Mouse (Mus musculus) right cerebral cortex, adult 2 months (tissue): ENCODE data around the gene Rb1.

Source experiments
- DNase-seq, 2 experiments: peaks; one replicate each; pipeline ENCODE4 v3.0.0; 2021 to 2022; ENCODE audit warnings: low spot score in 2 of 2

Gene Rb1

DNA sequence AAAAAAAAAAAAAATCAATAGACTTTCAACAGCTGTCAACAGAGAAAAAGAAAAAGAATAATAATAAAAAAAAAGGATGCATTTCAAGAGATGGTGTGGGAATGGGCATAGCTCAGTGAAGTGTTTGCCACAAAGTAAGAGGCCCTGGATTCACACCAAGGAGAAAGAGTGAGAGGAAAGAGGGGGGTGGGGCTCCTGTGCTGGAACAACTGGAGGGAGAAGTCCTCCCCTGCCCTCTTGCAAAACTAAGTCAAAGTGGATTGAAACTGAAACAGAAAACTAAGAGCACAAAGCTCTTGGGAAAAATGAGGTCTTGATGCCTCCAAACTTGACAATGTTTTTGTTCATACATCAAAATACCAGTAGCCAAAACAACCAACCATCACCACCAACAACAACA is 116.4 kb downstream of the Rb1 start:
- no peak for DNase-seq

DNA sequence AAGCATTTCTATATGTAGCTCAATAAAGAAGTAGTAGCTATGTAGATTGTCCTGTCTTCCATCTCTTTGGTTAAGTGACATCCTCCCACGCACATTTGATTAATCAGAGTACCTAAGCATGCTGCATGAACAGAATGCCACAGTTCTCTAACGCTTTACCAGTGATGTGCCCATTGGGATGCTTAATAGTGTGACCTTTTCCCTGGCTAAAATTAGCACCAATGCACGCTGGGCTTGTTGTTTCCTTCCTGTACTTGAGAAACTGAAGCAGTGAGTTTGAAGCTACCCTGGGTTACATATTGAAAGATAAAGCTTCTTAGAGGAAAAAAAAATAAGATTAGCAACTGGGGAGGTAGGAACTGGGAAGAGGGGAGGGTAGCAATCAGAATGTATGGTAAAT is 121.6 kb downstream of the Rb1 start:
- DNase-seq: no peak

DNA sequence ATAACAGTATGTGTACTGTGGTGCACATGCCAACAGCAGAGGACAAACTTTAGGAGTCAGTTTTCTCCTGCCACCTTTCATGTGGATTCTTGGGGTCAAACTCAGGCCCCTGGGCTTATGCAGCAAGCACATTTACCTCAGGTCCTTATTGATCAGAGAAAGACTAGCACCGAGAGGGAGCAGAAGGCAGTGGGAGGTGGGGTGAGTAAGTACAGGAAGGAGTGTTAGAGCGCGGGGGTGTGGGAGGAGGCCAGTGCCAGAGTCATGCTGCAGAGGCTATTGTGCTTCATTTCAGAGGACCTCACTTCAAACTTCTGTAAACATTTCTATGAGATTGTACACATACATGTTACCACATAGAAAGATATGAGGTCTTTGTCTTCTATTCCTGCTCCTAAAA is 124.2 kb downstream of the Rb1 start:
- DNase-seq: no peak

DNA sequence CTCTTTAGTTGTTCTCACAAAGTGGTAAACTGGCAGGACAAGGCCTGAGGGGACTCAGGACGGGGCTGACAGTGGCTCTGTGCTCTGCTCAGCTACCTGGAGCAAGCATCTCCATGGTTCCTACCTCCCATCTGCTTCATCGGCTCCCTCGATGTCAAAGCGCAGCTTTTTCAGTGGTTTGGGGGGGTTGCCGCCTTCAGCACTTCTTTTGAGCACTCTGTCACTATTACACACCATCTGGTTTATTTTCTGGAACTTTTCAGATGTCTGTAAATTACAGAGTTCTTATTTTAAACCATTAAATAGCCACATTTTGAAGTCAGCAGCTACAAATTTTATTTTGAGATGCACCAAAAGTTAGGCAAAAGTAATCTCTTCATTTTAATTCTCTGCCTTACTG is 126.6 kb downstream of the Rb1 start:
- DNase-seq: peak; percentile 24 to 33

DNA sequence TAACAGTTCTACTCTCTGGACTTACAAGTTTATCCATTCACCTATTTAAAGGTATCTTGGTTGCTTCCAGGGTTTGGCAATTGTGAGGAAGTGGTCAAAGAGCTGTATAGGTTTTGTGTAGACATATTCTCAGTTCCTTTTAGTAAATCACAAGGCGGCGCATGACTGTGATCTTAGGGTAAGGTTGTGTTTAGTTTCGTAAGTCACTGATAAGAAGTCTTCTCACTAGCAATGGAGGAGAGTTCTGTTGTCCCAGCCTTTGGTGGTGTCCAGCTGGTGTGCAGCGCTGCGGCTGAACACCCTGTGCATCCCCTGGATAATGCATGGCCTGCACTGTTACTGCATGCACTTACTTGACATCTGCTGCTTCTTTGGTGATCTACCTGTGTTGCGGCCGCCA is 138.7 kb downstream of the Rb1 start:
- no peak for DNase-seq

DNA sequence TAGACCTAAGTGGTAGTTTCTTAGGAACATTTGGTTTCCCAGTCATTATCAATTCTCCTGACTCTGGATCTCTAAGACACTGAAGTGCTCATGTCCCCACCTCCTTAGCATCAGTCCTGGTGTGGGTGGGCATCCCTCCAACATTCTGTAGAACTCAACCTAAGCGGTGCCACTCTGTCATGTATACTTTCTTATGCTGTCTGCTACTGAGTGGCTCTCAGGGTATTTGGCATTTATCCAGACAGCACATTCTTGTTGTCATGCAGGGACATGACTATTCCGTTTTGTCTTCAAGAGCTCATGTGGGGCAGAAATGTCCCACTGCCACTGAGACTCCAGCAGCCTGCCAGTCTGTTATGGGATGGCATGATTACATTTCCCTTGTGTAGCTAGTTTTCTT is 144.5 kb downstream of the Rb1 start:
- no peak for DNase-seq

DNA sequence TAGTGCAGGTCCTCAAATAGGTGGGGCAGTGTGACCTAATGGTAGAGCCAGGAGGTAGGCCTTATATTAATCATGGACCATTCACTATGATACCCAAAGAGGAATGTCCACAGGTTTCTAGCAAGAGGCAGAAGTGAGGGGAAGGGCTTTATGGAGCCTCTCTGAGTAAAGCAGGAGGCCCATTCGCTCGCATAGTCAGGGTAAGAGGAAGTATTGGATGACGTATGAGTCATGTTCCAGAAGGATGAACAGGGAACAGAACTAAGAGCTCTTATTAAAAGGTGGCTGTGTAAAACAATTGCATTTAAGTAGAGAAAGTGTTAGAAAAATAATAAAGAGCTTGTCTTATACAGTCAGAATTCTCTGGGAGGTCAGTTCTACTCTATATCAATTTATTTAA is 145.0 kb downstream of the Rb1 start:
- DNase-seq: no peak

DNA sequence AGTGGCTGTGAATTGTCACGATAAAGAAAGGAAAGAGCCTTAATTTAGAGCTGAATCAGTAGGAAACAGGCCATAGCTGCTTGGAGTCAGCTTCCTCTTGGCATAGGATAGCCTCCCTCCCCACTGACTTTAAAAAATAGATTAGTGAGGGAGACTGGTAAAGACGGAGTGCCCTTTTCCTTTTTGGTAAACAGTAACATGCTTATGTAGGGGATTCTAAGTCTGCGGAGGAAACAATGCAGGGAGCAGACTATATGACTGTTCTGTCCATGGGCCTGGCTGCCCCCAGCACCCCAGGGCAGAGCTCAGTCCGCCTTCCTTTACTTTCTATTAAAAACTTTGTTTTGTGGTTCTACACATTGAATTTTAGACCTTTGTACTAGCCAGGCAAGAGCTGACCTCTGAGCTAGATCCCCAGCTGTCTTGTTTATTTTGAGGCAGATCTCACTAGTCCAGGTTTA is 146.4 kb downstream of the Rb1 start:
- DNase-seq: no peak

DNA sequence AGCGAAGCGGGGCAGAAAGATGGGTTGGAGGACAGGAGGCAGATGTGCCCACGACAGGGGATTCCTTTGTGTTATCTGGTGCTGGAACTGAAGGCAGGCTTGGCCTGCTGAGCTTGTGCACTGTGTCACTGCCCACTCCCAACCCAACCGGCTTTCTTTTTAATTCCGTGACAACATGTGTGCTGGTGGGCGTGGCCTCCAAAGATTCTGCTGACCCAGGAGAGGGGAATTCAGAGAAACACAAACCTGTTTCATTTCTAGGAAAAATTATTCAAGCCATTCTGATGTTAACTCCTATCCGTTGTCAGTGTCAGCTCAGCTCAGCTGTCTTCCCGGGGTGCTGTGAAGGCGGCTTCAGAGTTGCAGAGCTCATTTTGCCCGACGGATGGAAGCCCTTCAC is 147.7 kb downstream of the Rb1 start:
- no peak for DNase-seq

DNA sequence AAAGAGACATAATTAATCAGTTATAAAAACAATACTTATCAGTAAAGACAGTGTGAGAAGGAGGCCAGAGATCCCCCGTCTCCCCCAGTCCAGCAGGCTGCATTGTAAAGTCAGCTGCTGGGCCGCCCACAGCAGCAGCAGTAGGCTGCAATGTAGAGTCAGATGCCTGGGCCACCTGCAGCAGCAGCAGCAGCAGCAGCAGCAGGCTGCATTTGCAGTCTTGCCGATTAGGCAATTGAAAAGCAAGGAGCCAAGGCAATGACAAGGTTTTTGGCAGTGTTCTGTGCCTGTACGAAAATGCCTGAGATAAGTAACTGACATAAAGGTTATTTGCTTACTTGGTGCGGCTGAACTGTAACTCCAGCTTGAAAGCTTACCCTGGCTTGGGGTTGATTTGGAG is 149.4 kb downstream of the Rb1 start:
- DNase-seq: no peak

DNA sequence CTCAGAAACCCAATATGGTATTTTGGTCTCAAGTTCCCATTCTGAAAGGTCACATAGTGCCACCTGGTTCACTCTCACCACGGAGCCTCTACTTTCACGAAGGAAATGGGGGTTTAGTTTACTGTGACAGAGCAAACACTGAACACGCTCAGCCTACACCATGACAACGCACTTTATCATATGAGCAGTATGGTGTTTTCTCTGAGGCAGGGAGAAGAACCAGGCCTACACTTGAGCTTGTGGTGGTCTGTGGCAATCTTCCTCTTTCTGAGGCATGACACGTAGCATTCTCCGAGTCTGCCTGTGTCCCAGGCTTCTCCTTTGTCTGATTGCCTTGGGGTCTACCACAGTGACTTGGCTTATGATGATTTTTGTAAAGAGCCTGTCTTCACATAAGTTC is 149.8 kb downstream of the Rb1 start:
- no peak for DNase-seq

DNA sequence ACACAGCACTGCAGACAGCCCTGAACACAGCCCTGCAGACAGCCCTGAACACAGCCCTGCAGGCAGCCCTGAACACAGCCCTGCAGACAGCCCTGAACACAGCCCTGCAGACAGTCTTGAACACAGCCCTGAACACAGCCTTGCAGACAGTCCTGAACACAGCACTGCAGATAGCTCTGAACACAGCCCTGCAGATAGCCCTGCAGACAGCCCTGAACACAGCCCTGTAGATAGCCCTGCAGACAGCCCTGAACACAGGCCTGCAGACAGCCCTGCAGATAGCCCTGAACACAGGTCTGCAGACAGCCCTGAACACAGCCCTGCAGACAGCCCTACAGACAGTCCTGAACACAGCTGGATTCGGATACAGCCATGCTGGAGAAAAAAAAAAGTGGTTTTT is 150.6 kb downstream of the Rb1 start:
- DNase-seq: no peak

DNA sequence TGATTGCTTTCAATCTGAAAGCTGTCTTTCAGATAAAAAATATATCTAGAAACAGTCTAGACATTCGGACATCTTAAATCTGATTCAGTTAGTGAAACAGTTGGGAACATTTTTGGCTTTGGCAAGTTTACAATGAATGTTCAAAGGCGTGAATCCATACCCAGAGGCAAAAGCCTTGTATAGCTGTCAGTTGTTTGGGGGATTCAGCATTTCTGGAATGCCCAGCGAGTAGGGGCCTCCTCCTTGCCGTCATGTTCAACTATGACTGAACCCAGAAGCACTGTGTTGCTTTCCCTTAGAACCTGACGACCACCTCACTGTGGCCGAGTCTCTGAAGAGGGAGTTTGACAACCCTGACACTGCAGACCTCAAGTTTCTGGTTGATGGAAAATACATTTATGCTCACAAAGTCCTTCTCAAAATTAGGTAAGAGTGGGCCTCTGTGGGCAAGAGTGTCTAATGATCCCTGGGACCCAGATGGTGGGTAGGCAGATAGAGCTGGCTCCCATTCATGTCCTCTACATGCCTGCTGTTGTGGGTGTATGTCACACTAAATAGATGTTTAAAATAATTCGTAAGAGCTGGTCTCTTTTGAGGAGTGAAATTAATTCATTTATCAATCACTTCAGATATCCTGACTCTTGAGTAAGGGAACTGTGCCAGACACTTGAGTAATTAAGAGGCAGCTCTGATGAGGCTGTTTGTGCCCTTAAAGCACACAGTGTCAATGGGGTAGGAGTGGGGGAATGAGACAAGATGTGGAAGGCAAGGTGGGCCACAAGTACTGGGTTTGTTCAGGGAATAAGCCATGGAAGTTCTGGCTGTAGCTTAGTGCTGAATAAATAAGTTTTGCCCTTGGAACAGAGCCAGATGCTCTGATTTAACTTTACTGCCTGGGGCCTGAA is 151.3 kb downstream of the Rb1 start:
- peak; percentile 27 to 45 for DNase-seq

DNA sequence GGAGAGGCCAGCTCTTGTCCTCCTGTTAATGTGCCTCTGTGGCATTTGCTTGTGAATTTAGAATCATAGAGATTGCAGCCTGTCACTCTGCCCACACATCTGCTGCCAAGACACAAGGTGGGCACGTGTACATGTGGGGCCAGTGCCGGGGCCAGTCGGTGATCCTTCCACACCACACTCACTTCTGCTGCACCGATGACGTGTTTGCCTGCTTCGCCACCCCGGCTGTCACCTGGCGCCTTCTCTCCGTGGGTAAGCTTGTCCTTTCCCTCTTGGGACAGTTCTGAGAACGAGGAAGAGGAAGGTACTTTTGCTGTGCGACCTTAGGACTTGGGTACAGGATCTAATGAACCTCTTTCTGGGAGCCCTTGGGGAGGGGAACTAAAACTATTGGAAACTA is 152.0 kb downstream of the Rb1 start:
- no peak for DNase-seq

DNA sequence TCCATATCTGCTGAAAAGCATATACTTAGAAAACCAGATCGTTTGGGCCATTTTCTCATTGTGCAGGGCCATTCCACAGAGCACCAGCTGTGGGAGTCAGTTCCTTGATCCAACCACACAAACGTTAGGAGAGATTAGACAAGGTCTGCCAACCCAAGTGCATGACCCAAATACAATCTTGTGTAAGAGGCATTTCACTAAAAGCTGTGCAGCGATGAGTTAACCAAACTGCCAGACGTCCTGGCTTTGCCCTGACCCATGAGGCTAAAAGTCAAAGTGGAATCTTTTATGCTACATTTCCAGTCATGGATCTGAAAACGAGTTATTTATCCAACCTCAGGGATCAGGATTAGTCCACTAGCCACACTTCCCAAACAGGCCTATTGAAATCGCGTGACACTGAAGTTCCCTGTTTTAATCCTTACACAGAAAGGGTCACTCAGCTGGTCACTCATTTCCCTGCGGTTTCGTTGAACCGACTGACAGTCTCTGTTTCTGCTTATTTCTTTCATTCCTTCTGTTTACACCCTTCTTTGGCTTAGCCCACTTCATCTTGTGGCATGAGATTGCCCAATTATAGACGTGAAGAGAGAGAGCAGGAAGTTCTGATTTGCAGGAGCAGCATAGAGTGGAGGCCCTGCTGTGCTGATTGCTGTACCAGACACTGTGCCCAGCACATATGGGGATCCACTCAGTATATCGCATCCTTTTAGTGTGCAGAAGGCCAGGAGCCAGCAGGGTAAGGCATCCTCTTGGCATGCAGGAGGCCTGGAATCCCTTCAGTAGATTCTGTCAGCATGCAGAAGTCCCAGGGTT is 153.2 kb downstream of the Rb1 start:
- no peak for DNase-seq

DNA sequence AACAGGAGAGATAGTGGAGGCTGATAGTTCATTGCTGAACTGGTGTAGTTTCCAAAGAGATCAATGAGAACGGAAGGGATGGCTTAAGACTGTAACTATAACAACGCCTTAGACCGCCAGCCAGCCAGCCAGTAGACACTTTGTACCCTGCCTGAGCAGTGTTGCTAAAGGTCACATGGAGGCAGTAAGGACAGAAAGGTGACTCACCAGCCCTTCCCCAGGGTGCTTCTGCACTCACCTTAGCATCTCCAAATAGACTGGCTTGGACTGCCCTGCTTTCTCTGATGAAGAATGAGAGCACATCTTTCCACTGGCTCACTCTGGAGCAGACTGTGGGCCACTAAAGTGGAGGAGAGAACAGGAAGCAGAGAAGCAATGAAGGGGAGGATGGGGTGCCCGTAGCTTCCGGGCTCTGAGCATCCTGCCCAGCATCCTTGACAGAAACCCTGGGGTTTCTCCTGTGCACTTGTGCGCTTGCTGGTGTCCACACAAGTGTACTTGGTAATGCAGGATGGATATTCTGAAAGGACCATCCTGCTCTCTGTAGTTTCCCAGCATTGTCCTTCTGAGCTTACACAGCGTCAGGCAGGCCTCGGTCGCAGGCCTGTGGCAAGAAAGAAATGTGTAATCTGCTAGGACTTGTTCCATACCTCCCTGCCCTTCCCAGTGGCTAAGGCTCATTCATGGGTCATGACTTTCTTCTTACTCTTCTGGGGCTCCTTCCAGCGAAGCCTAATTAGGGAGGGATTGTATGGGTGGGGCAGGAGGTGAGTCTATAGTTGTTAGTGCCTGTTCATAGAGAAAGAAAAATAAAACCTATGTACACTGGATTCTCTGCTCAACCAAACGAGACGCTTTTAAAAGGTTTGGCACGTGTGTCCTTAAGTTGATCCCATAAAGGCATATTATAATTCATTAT is 155.4 kb downstream of the Rb1 start:
- DNase-seq: no peak

DNA sequence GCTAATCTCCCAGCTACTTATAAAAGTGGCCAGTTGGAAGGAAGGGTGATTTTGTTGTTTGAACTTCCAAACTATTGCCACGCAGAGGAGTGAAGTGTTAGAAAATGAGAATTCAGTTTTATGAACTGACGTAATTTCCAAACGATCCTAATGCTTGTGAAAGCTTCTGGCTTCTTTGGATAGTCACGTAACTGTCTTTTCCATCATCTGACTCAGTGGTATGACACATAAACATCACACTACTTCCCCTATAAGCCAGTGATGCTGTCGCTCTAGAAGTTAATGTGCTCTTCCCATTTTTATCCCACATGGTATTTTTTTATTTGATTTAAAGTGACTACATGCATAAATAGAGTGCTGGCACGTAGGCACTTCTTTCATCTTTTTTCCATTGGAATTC is 157.0 kb downstream of the Rb1 start:
- no peak for DNase-seq

DNA sequence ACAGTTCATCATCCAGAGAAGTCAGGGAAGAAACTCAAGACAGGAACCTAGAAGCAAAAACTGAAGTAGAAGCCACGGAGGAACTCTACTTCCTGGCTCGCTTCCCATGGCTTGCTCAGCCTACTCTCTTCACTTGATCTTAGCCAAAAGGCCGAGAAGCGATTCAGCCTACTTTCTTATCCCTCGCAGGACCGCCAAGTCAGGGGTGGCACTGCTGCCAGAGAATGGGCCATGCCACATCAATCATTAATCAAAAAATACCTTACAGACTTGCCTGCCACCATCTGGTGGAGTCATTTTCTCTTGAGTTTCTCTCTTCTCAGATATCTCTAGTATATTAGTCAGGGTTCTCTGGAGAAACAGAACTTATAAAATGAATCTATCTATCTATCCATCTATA is 160.5 kb downstream of the Rb1 start:
- DNase-seq: no peak

DNA sequence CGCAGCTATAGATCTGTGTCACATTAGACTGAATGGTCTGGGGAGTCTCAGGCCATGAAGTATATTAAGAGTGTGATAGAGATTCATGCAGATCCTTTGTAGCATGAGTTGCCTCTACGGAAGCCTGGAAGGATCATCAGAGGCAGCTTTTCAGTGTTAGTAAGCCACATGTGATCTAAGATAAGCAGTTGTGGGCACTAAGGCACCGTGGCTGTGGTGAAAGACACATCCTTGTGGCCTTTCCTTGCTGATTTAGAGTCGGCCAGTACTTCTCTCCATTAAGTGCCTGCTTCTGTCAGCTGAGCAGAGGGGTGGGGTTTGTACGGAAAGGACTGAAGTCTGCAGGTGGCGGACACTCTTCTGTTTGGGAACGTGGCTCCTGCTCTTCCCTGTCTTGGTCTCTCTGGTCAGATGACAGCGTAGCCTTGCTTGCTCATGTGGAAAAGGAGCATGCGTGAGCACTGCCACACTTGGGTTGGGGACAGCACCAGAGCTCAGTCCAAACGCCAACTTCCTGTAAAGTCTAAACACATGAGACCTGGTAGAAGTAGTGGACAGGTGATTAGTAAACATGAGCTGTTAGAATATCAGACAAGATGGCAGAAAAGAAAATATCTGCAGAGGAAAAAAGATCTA is 162.1 kb downstream of the Rb1 start:
- DNase-seq: no peak

DNA sequence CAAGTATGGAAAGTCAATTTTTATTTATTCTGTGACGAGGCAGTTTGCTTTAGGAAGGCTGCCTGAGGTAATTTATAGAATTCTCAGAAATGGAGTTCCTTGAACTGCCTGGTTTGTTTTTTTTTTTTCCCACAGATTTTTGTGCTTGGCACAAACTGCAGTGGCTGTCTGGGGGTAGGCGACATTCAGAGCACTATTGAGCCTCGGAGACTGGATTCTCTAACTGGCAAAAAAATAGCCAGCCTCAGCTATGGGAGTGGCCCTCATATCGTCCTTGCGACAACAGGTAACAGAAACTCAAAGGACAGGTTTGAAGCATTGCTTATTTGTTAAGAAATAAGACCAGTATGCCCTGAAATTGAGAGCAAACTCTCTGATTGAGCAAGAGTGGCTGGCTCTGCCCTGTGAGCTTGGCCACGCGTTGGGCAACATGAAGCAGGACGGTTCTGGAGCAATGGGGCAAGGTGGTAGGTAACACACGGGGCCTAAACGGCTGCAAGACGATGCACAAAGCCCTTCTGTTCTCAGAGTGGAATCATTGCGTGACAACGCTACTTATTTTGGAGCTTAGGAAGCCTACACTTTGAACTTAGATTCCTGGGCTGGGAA is 163.3 kb downstream of the Rb1 start:
- no peak for DNase-seq

DNA sequence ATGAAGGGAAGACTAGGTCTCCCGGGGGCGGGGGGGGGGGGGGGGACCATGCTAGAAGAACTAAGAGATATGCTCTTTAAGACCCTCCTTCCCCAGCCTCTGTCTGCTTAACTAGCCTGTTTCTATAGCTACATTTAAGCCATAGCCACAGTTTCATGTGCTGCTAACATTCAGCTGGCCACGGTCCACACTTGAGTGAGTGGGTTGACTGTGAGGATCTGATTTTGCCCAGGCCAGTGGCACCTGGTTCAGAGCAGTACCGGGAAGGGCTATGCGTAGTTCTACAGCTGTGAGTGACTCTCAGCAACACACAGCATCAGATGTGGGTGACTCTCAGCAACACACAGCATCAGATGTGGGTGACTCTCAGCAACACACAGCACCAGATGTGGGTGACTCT is 164.3 kb downstream of the Rb1 start:
- DNase-seq: peak in 1 of 2 experiments; percentile 23
